Mouse (Mus musculus): ENCODE data around the gene 2010109A12Rik.

DNA sequence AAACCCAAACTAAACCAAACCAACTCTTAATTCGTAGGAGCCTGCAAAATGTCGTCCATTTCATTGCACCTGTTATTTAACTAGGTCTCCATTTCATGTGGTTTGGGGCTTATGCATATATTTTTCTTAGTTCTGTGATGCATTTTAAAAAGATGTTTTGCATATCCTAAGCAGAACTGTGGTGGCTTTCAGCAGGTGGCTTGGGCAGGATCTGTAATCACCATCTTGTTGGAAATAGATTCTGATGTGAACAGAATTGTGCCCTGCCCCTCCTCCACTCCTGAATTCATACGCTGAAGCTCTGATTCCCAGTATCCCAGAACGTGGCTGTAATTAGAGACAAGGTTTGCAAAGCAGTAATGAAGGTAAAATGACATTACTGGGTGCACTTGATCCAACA, 27.8 kb downstream of the 2010109A12Rik start:
- TF ChIP-seq CTCF (IDR thresholded peaks at IDR 0.05; ENCODE audit: extremely low read depth, insufficient read depth, low read length) (no peak), POLR2A (IDR thresholded peaks at IDR 0.05; ENCODE audit: extremely low read depth, insufficient read depth, low read length) (no peak)

Data from cortical plate, adult 2 months (tissue).